Mouse (Mus musculus) CH12.LX (cell line): ENCODE data around the gene Sult1e1.

Experiments used
- CTCF ChIP-seq, 2 experiments: IDR thresholded peaks in 1 of 2; conservative IDR thresholded peaks in 1 of 2; 2 replicates each; pipeline ENCODE4 v1.5.1; 2011 to 2012; ENCODE audit warnings: low read depth in 2 of 2, low read length in 2 of 2, improper control_type of control experiment in 1 of 2, inconsistent platforms in 1 of 2, mild to moderate bottlenecking in 1 of 2, moderate library complexity in 1 of 2
- EP300 ChIP-seq: IDR thresholded peaks from 2 replicates; pipeline ENCODE4 v1.6.1; 2011; ENCODE audit warnings: low read length, improper control_type of control experiment
- JUND ChIP-seq: conservative IDR thresholded peaks from 2 replicates; pipeline ENCODE4 v1.6.1; 2011; ENCODE audit warnings: low read depth, low read length, improper control_type of control experiment
- NRF1 ChIP-seq: IDR thresholded peaks from 2 replicates; pipeline ENCODE4 v1.6.1; 2014; ENCODE audit warnings: low read depth, mild to moderate bottlenecking, inconsistent platforms, low read length, improper control_type of control experiment, moderate library complexity
- PAX5 ChIP-seq: IDR thresholded peaks from 2 replicates; pipeline ENCODE4 v1.6.1; 2012; ENCODE audit warnings: low read length, inconsistent platforms, mixed read lengths
- RCOR1 ChIP-seq: conservative IDR thresholded peaks from 2 replicates; pipeline ENCODE4 v1.6.1; 2012; ENCODE audit warnings: low read depth, mild to moderate bottlenecking, inconsistent platforms, low read length, improper control_type of control experiment

DNA sequence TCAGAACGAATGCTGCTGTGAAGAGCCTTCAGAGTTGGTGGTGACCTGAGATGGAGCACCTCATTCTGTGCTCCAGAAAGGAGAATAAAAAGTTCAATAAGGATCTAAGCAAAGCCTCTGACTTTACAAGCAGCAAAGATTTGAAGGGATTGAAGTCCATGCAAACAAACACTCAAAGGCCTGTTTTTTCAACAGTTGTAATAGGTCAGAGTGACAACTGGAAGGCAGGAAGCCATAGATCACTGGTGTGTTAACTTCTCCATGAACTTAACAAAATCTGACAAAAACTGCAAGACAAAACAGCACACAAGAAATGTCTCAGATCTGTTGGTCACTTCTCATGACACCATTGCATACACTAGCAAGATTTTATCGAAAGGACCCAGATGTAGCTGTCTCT, 53.3 kb downstream of the Sult1e1 start, which contains the start of gene Sult1b1:
- TF ChIP-seq NRF1, result no peak
- no peak for TF ChIP-seq EP300
- no peak for TF ChIP-seq CTCF (conservative IDR thresholded peaks at IDR 0.05 in 1 of 2, IDR thresholded peaks at IDR 0.05 in 1 of 2; ENCODE audit: low read depth in 2 of 2, low read length in 2 of 2)
- TF ChIP-seq JUND, result no peak
- TF ChIP-seq PAX5, result no peak
- no peak for TF ChIP-seq RCOR1
